Mouse (Mus musculus): ENCODE results near the gene Mettl22.

Gene Mettl22

DNA sequence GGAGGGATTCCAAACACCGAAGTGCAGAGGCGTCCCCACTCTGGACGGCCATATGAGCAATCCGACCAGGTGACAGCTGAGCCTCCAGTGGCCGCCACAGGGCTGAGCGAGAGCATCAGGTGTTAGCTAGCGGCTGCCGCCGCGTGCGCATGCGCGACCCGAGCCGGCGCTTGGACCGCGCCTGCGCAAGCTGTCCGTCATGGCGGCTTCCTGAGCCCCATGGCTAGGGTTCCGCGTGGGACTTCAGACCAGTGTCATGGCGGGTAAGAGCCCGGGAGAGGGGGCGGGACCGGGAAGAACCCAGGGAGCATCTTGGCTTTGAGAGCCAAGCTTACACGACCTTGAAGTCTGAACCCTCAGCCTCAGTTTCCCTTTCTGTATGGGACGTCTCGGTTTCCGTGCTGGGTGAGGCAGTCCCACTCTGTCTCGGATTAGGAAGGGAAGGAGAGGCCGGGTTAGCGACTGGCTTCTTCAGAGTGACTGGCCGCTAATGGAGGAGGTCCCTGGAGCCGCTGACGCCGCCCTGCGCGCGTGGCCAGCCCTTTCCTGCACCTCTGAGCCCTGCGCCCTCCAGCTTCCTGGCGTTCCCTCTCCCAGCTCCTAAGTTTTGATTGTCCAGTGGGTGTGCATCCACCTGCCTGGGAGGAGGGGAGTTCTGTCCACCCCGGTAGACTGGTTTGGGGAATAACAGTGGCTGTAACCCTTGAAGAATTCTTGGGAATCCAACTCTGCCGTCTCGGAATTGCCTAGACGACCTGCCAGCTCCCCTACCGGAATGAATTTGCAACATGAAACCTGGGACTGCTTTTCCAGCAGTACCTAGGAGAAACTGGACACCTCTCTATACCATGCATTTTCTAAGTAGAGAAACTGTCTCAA lies at the start of gene Mettl22:
TSS of gene Mettl22 (plus strand) at position 186 of the 879 bp plus-strand sequence.
- peak; percentile 81 for DNase-seq (ENCODE audit: low read depth, low spot score)

GRCm38 (mm10) chr16:8420842-8421241 lies 49.7 kb upstream of the Mettl22 start:
- DNase-seq (ENCODE audit: low read depth, low spot score): no peak

DNA sequence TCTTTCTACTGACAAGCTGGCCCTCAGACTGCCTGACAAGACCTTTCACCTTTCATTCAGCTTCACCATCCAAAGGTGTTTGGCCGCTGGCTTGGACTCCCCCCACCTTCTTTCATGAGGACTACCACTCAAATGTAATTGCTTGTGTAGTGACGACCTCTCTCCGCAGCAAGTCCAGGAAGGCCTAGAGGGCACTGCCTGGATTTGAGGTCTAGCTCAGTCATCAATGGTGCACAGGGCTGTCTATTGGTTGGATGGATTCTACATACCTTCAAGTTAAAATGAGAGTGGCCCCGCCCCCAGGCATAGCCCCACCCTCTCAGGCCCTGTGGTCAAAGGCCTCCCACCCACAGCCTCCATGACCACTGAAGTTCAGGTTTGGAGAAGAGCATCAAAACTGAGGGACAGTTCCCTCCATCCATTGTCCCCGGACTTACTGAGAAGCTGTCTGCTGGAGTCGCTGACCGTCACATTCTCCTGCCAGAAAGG lies 46.9 kb upstream of the Mettl22 start:
- DNase-seq (ENCODE audit: low read depth, low spot score): no peak

GRCm38 (mm10) chr16:8424161-8424970 lies 46.2 kb upstream of the Mettl22 start:
- peak; percentile 26 for DNase-seq (ENCODE audit: low read depth, low spot score)

- no peak for DNase-seq (ENCODE audit: low read depth, low spot score)
These were observed 45.6 kb upstream of the Mettl22 start, which contains the start of gene Tmem114 for GRCm38 (mm10) chr16:8424971-8425330. Gene Tmem114 (minus strand): TSS chr16:8425136.

DNA sequence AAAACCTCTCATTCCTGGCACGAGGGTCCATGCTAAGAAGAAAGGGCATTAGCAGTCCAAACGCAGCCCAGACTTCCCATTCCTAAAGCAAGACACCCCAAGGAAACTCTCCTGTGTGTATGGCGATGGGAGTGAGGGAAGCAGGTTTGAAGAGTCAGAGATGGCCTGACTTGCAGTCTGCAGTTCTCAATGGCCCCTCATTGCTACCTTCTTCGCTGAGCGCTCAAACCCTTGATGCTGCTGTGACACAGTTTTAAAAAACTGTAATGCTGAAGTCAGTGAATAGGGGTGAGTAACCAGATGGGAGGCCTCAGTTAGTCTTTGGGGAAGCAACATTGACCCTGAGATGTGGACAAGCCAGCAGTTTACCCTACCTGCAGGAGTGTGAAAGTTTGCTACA lies 44.9 kb upstream of the Mettl22 start:
- DNase-seq (ENCODE audit: low read depth, low spot score): no peak

DNA sequence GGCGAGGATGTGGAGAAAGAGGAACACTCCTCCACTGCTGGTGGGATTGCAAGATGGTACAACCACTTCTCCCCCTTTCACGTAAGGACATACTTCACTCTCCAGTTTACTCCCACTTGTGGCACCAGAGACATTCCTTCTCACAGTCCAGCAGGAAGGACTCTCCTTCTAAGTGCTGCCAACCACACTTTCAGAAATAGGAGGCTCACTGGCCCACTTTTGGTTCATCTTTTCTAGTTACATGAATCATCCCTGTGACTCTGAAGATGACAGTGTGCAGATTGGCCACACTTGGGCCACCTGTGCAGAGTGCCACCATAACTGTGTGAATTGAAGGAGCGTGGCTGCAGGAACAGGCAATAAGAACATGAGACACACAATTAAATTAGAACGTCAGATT lies 41.1 kb upstream of the Mettl22 start:
- peak; percentile 51 for DNase-seq (ENCODE audit: low read depth, low spot score)

GRCm38 (mm10) chr16:8432616-8433015 lies 38.0 kb upstream of the Mettl22 start:
- DNase-seq (ENCODE audit: low read depth, low spot score): no peak

DNA sequence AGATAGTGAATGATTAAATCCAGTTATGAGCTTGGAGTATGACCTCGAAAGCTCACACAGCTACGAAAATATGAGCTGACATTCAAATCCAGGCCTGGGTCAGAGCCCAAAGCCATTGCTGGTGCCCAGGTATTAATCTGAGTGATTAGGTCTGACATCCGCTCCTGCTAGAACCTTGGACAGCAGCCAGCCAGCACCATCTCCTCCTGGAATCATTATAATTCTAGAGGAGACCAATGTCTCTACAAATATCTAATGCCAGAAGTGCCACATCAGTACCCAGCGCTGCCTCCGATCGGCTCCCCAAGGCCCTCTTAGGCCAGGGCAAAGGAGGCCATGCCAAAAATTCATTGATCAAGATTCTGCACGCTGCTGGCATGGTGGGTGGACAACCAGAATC lies 25.7 kb upstream of the Mettl22 start:
- DNase-seq (ENCODE audit: low read depth, low spot score): no peak

DNA sequence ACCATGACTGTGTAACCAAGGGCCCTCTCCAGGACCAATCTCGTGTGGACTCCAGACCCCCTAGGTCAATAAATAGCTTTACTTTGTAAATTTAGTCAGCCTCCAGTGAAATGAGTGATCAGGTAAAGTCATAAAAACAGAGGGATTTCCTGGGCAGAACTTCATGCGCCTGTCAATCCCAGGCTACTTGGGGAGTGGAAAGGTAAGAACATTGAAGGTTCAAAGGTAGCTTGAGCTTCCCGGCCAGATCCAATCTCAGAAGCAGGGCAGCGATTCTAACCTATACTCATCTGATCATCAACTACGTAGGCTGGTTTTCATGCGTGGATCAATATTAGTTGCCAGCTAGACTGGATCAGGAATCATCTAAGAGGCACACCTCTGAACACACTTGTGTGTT lies 24.3 kb upstream of the Mettl22 start:
- DNase-seq (ENCODE audit: low read depth, low spot score): no peak

- no peak for DNase-seq (ENCODE audit: low read depth, low spot score)
These were observed 17.3 kb upstream of the Mettl22 start for GRCm38 (mm10) chr16:8453301-8453700.

GRCm38 (mm10) chr16:8455221-8455620 lies 15.4 kb upstream of the Mettl22 start:
- DNase-seq (ENCODE audit: low read depth, low spot score): no peak

DNA sequence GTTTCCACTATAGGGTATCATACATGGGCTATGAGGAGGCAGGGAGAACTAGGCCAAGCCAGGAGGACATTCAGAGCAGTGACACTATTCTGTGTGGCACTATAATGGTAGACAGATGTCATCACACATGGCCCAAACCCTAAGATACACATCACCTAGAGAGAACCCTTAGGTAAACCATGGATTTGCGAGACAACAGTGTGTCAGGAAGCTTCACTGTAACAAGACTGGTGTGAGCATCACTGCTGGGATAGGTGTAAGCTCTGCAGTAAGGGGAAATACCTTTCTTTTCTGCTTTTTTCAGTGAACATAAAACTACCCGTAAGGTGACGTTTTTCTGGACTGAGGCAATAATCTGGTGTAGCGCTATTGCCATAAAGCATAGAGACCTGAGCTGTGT lies 12.2 kb upstream of the Mettl22 start:
- no peak for DNase-seq (ENCODE audit: low read depth, low spot score)

DNA sequence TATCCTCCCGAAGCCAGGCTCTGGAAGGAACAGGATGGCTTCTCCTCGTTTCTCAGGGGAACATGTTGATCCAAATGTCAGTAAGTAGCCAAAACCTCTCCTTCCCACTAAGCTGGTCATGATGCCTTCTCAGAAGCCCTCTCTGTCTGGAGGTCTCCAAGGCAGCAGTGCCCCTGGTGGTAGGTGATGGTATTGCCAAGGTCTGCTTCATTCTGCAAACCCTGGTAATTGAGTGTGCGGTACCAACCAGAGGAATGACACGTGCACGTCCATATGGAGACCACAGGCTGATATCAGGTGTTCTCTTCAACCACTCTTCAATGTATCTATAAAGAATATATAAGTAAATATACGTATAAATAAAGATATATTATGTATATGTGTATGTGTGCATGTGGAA lies 11.5 kb upstream of the Mettl22 start:
- DNase-seq (ENCODE audit: low read depth, low spot score): peak; percentile 12

- no peak for DNase-seq (ENCODE audit: low read depth, low spot score)
These were observed 456 bp upstream of the Mettl22 start for GRCm38 (mm10) chr16:8470132-8470531.

DNA sequence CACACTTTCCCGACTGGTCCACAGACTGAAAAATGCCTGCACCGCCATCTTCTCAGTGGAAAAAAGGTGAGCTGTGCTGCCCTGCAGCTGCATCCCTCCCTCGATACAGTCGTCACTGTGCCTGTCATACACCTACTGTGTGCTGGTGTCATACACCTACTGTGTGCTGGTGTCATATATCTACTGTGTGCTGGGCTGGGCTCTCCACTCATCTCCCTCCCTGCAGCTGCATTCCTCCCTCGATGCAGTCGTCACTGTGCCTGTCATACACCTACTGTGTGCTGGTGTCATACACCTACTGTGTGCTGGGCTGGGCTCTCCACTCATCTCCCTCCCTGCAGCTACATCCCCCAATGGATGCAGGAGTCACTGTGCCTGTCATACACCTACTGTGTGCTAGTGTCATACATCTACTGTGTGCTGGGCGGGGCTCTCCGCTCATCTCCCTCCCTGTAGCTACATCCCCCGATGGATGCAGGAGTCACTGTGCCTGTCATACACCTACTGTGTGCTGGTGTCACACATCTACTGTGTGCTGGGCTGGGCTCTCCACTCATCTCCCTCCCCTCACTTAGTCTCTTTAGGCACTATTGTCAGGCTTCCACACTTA lies 16.9 kb downstream of the Mettl22 start:
- DNase-seq (ENCODE audit: low read depth, low spot score): no peak

DNA sequence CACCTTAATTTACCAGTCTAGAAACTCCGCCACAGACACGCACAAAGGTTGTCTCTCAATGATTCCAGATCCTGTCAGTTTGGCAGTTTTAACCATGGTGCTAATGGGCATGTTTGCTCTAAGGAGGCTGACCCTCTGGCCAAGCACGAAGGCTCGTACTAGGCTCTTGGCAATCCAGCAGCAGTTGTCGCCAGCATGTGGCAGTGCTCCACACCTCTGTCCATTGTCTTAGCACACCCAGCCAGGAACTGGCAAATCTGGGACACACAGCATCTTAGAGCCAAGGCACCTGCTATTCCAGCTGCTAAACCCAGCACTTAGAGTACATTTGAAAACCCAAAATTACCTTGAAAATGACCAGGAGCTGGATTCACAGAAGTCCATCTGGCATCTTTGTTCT lies 18.8 kb downstream of the Mettl22 start:
- no peak for DNase-seq (ENCODE audit: low read depth, low spot score)

- DNase-seq (ENCODE audit: low read depth, low spot score): no peak
These were observed 21.3 kb downstream of the Mettl22 start for GRCm38 (mm10) chr16:8491743-8492490.

DNA sequence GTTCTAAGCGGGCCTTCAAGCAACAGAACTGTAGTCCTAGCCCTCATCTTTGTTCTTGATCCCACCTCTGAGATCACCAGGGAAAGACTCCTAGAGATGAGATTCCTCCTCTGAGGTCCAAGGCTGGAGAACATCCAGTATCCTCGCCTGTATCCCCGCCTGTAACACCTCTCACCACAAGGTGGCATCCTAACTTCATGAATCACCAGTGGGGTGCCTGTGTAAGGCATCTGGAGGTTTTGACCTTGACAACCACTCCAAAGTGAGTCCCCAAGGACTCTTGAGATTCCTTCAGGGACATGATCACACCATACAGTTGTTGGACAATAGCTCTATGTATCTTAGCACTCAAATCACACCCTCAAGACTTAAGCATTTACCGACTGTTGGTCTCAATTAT lies 23.7 kb downstream of the Mettl22 start:
- DNase-seq (ENCODE audit: low read depth, low spot score): no peak

DNA sequence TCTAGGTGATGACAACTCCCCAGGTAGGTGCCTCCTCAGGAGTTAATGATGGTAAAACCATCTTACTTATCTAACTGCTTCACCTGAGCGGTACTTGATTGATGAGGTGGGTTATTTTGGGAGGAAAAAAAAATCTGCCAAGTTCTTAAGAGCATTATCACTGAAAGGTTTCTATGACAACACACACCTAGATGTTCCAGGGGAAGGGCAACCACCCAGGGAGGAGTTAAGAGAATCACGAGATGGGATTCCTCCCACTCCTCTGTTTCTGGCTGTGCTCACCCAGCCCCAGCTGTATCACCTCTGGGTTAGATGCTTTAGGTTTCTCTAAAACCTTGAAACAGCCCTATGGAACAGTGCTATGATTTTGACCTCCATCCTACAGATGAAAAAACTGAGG lies 26.4 kb downstream of the Mettl22 start:
- peak; percentile 31 for DNase-seq (ENCODE audit: low read depth, low spot score)

DNA sequence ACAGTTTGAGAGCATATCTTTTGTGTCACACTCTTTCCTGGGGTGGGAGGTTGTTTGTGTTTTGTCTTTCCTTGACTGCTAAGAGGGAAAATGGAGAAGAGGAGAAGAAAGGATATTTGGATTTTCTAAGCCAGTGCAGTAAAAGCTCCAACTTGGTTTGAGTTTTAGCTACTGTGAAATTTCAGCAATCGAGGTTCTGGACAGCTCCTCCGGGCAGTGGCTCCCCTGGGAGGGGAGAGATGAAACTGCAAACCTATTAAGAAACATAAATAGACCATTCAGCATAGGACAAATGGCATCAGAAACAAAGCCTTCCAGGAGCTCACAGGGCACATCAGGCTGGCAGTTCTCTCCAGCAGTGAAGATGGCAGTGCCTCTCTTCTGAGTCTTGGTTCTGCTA lies 33.7 kb downstream of the Mettl22 start:
- DNase-seq (ENCODE audit: low read depth, low spot score): no peak
